Mouse (Mus musculus) heart, embryonic 11.5 days (tissue): ENCODE data around the gene Cntn5. TPM values are rescaled to one million over a fixed set of nuclear protein-coding genes. Genes with fewer than 3 reads are reported as not detected.

Experiments used
- ATAC-seq: fragments of 200-750 bp; cut with Nextera tagmentation; replicated peaks from 2 replicates; pipeline ENCODE4 v1.8.0; 2017; ENCODE audit warnings: moderate library complexity; ENCODE audit not compliant: insufficient number of reproducible peaks, low FRiP score, low TSS enrichment
- H3K27ac ChIP-seq: fragments of 300-500 bp; sonication (generic); 2 replicates; pipeline ENCODE4 v1.5.1; 2014; ENCODE audit warnings: mild to moderate bottlenecking, low read depth, low read length
- H3K27me3 ChIP-seq: fragments of 300-500 bp; sonication (generic); 2 replicates; pipeline ENCODE4 v1.6.1; 2014; ENCODE audit warnings: mild to moderate bottlenecking, low read length, mixed read lengths; ENCODE audit not compliant: control insufficient read depth, insufficient read depth
- H3K36me3 ChIP-seq: fragments of 300-500 bp; sonication (generic); 2 replicates; pipeline ENCODE4 v1.6.1; 2014; ENCODE audit warnings: mild to moderate bottlenecking, low read length, moderate library complexity, mixed read lengths; ENCODE audit not compliant: control insufficient read depth, insufficient read depth
- H3K4me1 ChIP-seq: fragments of 300-500 bp; sonication (generic); 2 replicates; pipeline ENCODE4 v1.6.1; 2014; ENCODE audit warnings: low read length; ENCODE audit not compliant: control insufficient read depth, insufficient read depth
- H3K4me2 ChIP-seq: fragments of 300-500 bp; sonication (generic); 2 replicates; pipeline ENCODE4 v1.6.1; 2014; ENCODE audit warnings: mild to moderate bottlenecking, moderate library complexity
- H3K4me3 ChIP-seq: fragments of 300-500 bp; sonication (generic); 2 replicates; pipeline ENCODE4 v1.5.1; 2014; ENCODE audit warnings: low read depth, low read length
- H3K9ac ChIP-seq: fragments of 300-500 bp; sonication (generic); 2 replicates; pipeline ENCODE4 v1.6.1; 2014; ENCODE audit warnings: mild to moderate bottlenecking, low read depth, low read length, moderate library complexity
- H3K9me3 ChIP-seq: fragments of 300-500 bp; sonication (generic); replicated peaks from 2 replicates; pipeline ENCODE4 v1.6.1; 2016; ENCODE audit warnings: low read length; ENCODE audit not compliant: control insufficient read depth
- WGBS: fragments of 180-500 bp; shearing (Covaris S2); extraction: QIAGEN DNeasy Blood & Tissue Kit; methylation state at CpG from one replicate; pipeline ENCODE4 v1.1.7; 2014; ENCODE audit not compliant: insufficient replicate concordance; 5-methylcytosine and 5-hydroxymethylcytosine counted together
- polyA plus RNA-seq: library from polyadenylated mRNA; unstranded; fragments of >200 nt; fragmentation: Nextera tagmentation; extraction: Ambion mirVana; gene quantifications from 2 replicates; pipeline ENCODE4 v1.2.1, GENCODE M21; 2014

Cntn5 gene
- polyA plus RNA-seq, 1 experiment from 2014 or later: 0.20 TPM

- Histone ChIP-seq H3K27ac (no peak overlapping the region), H3K4me2 (no peak overlapping the region), H3K36me3 (no peaks in the 10 kb centered on the region), H3K4me1 (no peaks in the 10 kb centered on the region), H3K9ac (no peak overlapping the region), H3K9me3 (no peaks in the 10 kb centered on the region), H3K27me3 (no peaks in the 10 kb centered on the region), H3K4me3 (no peak overlapping the region)
- WGBS: 83% methylated on average over 1 of the region's 1 CpGs
- ATAC-seq: no peak
Observed at GRCm38 (mm10) chr9:10797158-10797557, 107.4 kb downstream of the Cntn5 start.

- no peak for ATAC-seq
- Histone ChIP-seq H3K4me3 (no peak overlapping the region), H3K36me3 (no peaks in the 10 kb centered on the region), H3K9me3 (no peaks in the 10 kb centered on the region), H3K4me1 (no peaks in the 10 kb centered on the region), H3K9ac (no peak overlapping the region), H3K27ac (no peak overlapping the region), H3K4me2 (no peak overlapping the region), H3K27me3 (no peaks in the 10 kb centered on the region)
- WGBS: 58% methylated on average over 2 of the region's 2 CpGs
Observed at GRCm38 (mm10) chr9:10795102-10795501, 109.5 kb downstream of the Cntn5 start.

GRCm38 (mm10) chr9:10731878-10732277 is 172.7 kb downstream of the Cntn5 start:
- WGBS: 79% methylated on average over 2 of the region's 2 CpGs
- Histone ChIP-seq H3K4me1 (no peaks in the 10 kb centered on the region), H3K27me3 (no peaks in the 10 kb centered on the region), H3K27ac (no peak overlapping the region), H3K4me2 (no peak overlapping the region), H3K36me3 (no peaks in the 10 kb centered on the region), H3K9me3 (no peaks in the 10 kb centered on the region), H3K9ac (no peak overlapping the region), H3K4me3 (no peak overlapping the region)
- ATAC-seq: no peak

- WGBS: 74% methylated on average over 2 of the region's 2 CpGs
- H3K27me3 ChIP-seq: no peaks in the 10 kb centered on the region
- no peaks in the 10 kb centered on the region for H3K36me3 ChIP-seq
- no peak overlapping the region for H3K27ac ChIP-seq
- H3K4me1 ChIP-seq: no peaks in the 10 kb centered on the region
- ATAC-seq: no peak
- H3K9ac ChIP-seq: no peak overlapping the region
- no peaks in the 10 kb centered on the region for H3K9me3 ChIP-seq
- H3K4me2 ChIP-seq: no peak overlapping the region
- H3K4me3 ChIP-seq: no peak overlapping the region
Observed at GRCm38 (mm10) chr9:10724191-10724590, 180.4 kb downstream of the Cntn5 start.

GRCm38 (mm10) chr9:10722121-10722520 is 182.5 kb downstream of the Cntn5 start:
- no peak overlapping the region for H3K27ac ChIP-seq
- ATAC-seq: no peak; the same call in 1 of the 2 replicates
- H3K9ac ChIP-seq: no peak overlapping the region
- no peaks in the 10 kb centered on the region for H3K27me3 ChIP-seq
- no peaks in the 10 kb centered on the region for H3K4me1 ChIP-seq
- H3K36me3 ChIP-seq: no peaks in the 10 kb centered on the region
- no peak overlapping the region for H3K4me2 ChIP-seq
- 75% methylated on average over 4 of the region's 4 CpGs for WGBS
- no peak overlapping the region for H3K4me3 ChIP-seq
- no peaks in the 10 kb centered on the region for H3K9me3 ChIP-seq

- ATAC-seq: no peak
- 58% methylated on average over 3 of the region's 3 CpGs for WGBS
Observed at GRCm38 (mm10) chr9:10718986-10719385, 185.6 kb downstream of the Cntn5 start.

GRCm38 (mm10) chr9:10713641-10714040 is 190.9 kb downstream of the Cntn5 start:
- no peak overlapping the region for H3K4me2 ChIP-seq
- ATAC-seq: no peak
- H3K27ac ChIP-seq: no peak overlapping the region
- WGBS: 24% methylated on average over 1 of the region's 1 CpGs
- H3K36me3 ChIP-seq: no peaks in the 10 kb centered on the region
- no peaks in the 10 kb centered on the region for H3K9me3 ChIP-seq
- no peak overlapping the region for H3K9ac ChIP-seq
- no peak overlapping the region for H3K4me3 ChIP-seq
- H3K4me1 ChIP-seq: no peaks in the 10 kb centered on the region
- H3K27me3 ChIP-seq: no peaks in the 10 kb centered on the region

More at GRCm38 (mm10) chr9:10718986-10719385, 185.6 kb downstream of the Cntn5 start:
- Histone ChIP-seq H3K27ac (no peak overlapping the region), H3K4me1 (no peaks in the 10 kb centered on the region), H3K9me3 (no peaks in the 10 kb centered on the region), H3K4me3 (no peak overlapping the region), H3K4me2 (no peak overlapping the region), H3K9ac (no peak overlapping the region), H3K36me3 (no peaks in the 10 kb centered on the region), H3K27me3 (no peaks in the 10 kb centered on the region)

- H3K9ac ChIP-seq: no peak overlapping the region
- H3K4me3 ChIP-seq: no peak overlapping the region
- H3K36me3 ChIP-seq: no peaks in the 10 kb centered on the region
- H3K27ac ChIP-seq: no peak overlapping the region
- H3K4me1 ChIP-seq: no peaks in the 10 kb centered on the region
- ATAC-seq: no peak
- no peaks in the 10 kb centered on the region for H3K9me3 ChIP-seq
- no peaks in the 10 kb centered on the region for H3K27me3 ChIP-seq
- H3K4me2 ChIP-seq: no peak overlapping the region
Observed at GRCm38 (mm10) chr9:10681646-10682045, 222.9 kb downstream of the Cntn5 start.

GRCm38 (mm10) chr9:10681181-10681580 is 223.4 kb downstream of the Cntn5 start:
- H3K4me2 ChIP-seq: no peak overlapping the region
- 79% methylated on average over 3 of the region's 3 CpGs for WGBS
- H3K9ac ChIP-seq: no peak overlapping the region
- no peak overlapping the region for H3K27ac ChIP-seq
- no peaks in the 10 kb centered on the region for H3K27me3 ChIP-seq
- no peak for ATAC-seq
- H3K36me3 ChIP-seq: no peaks in the 10 kb centered on the region
- H3K9me3 ChIP-seq: no peaks in the 10 kb centered on the region
- H3K4me3 ChIP-seq: no peak overlapping the region
- H3K4me1 ChIP-seq: no peaks in the 10 kb centered on the region
